Comparison of ENCODE assay signal across 27 mouse cellular contexts in genomic region chr2:140099971-140100370, GRCm38 (mm10). TPM values are rescaled to one million over a fixed set of nuclear protein-coding genes. Genes with fewer than 3 reads are reported as not detected.
A peak's percentile ranks its signal among the peaks of the same experiment; 100 is the strongest.
DNase-seq lines count a peak whose midpoint lies in the region; ATAC-seq lines count a peak whose summit lies in the region.
"Had no signal": no experiment of that assay in that cellular context is flagged by ENCODE, and none has a peak within 500 bp of the region (broad histone marks: within the 10 kb centered on the region; RNA-seq: fewer than 3 reads in every experiment).

No protein-coding gene starts in this region.

- H3K4me2 ChIP-seq in embryonic facial prominence, embryonic 14.5 days (ENCODE audit: low read depth, low read length): no peak overlapping the region
- no peak overlapping the region for H3K4me2 ChIP-seq in midbrain, embryonic 16.5 days (ENCODE audit: low read length)
- H3K4me2 ChIP-seq: embryonic facial prominence, embryonic 15.5 days; forebrain, embryonic 15.5 days; heart, embryonic 15.5 days; hindbrain, embryonic 15.5 days; limb, embryonic 15.5 days; midbrain, embryonic 11.5 days had no signal

- no peaks in the 10 kb centered on the region for H3K36me3 ChIP-seq in embryonic facial prominence, embryonic 14.5 days (ENCODE audit: control insufficient read depth, insufficient read depth, low read length)
- H3K36me3 ChIP-seq in embryonic facial prominence, embryonic 10.5 days (replicated peaks): no peaks in the 10 kb centered on the region
- H3K36me3 ChIP-seq in midbrain, embryonic 16.5 days (ENCODE audit: control insufficient read depth, insufficient read depth, low read length): no peaks in the 10 kb centered on the region
- H3K36me3 ChIP-seq: embryonic facial prominence, embryonic 15.5 days; forebrain, embryonic 15.5 days; G1E; heart, embryonic 15.5 days; hindbrain, embryonic 15.5 days; limb, embryonic 15.5 days had no signal

- H3K4me3 ChIP-seq in embryonic facial prominence, embryonic 14.5 days (ENCODE audit: low read depth, low read length): no peak overlapping the region
- H3K4me3 ChIP-seq in embryonic facial prominence, embryonic 10.5 days: no peak overlapping the region
- no peak overlapping the region for H3K4me3 ChIP-seq in midbrain, embryonic 16.5 days (ENCODE audit: low read depth, low read length)
- H3K4me3 ChIP-seq: embryonic facial prominence, embryonic 15.5 days; forebrain, embryonic 15.5 days; heart, embryonic 15.5 days; hindbrain, embryonic 15.5 days; limb, embryonic 15.5 days had no signal

- WGBS in embryonic facial prominence, embryonic 14.5 days: 74% methylated on average over 3 of the region's 3 CpGs
- whole genome bisulfite sequencing in embryonic facial prominence, embryonic 10.5 days: 90% methylated on average over 3 of the region's 3 CpGs
- 89% methylated on average over 3 of the region's 3 CpGs for WGBS in midbrain, embryonic 16.5 days

- no peaks in the 10 kb centered on the region for H3K9me3 ChIP-seq in embryonic facial prominence, embryonic 14.5 days (ENCODE audit: control insufficient read depth, low read length)
- H3K9me3 ChIP-seq in embryonic facial prominence, embryonic 10.5 days: no peaks in the 10 kb centered on the region
- no peaks in the 10 kb centered on the region for H3K9me3 ChIP-seq in midbrain, embryonic 16.5 days (replicated peaks; ENCODE audit: control insufficient read depth, low read length, poor library complexity, severe bottlenecking)
- H3K9me3 ChIP-seq: embryonic facial prominence, embryonic 15.5 days; forebrain, embryonic 15.5 days; heart, embryonic 15.5 days; hindbrain, embryonic 15.5 days; limb, embryonic 15.5 days had no signal

- H3K27ac ChIP-seq in embryonic facial prominence, embryonic 14.5 days (replicated peaks; ENCODE audit: low read depth, low read length): no peak overlapping the region
- H3K27ac ChIP-seq in embryonic facial prominence, embryonic 10.5 days (replicated peaks): no peak overlapping the region
- H3K27ac ChIP-seq in midbrain, embryonic 16.5 days (ENCODE audit: low read length): no peak overlapping the region
- H3K27ac ChIP-seq: embryonic facial prominence, embryonic 15.5 days; forebrain, embryonic 15.5 days; heart, embryonic 15.5 days; hindbrain, embryonic 15.5 days; limb, embryonic 15.5 days; stomach, postnatal 0 days had no signal

- DNase-seq in embryonic facial prominence, embryonic 14.5 days (ENCODE audit: low spot score): peak; percentile 12
- DNase-seq in embryonic facial prominence, embryonic 10.5 days (ENCODE audit: low spot score): no peak
- DNase-seq in 3134 (ENCODE audit: extremely low read depth, insufficient read length, low spot score): peak; percentile 56
- DNase-seq in adipocyte (ENCODE audit: low spot score): peak; percentile 74
- peak; percentile 28 for DNase-seq in lung, postnatal 25 days (ENCODE audit: low spot score)
- DNase-seq in kidney, adult 18-20 months: no peak
- no peak for DNase-seq in left cerebral cortex, adult 11 months (ENCODE audit: low spot score)
- DNase-seq: adrenal gland, postnatal 10 days; cerebellum, adult 18-20 months; cerebellum, postnatal 25 days; kidney, adult 9 months; kidney, postnatal 25 days; right cerebral cortex, postnatal 14 days had no signal

- no peaks in the 10 kb centered on the region for H3K4me1 ChIP-seq in embryonic facial prominence, embryonic 14.5 days (ENCODE audit: control insufficient read depth, insufficient read depth, low read length)
- H3K4me1 ChIP-seq in embryonic facial prominence, embryonic 10.5 days: no peaks in the 10 kb centered on the region
- H3K4me1 ChIP-seq in midbrain, embryonic 16.5 days (ENCODE audit: control insufficient read depth, insufficient read depth, low read length): no peaks in the 10 kb centered on the region
- H3K4me1 ChIP-seq: embryonic facial prominence, embryonic 15.5 days; forebrain, embryonic 15.5 days; heart, embryonic 15.5 days; hindbrain, embryonic 15.5 days; limb, embryonic 15.5 days had no signal

- ATAC-seq in embryonic facial prominence, embryonic 14.5 days (ENCODE audit: low read depth): no peak
- no peak for ATAC-seq in midbrain, embryonic 16.5 days
- ATAC-seq: forebrain, embryonic 15.5 days had no signal

- H3K27me3 ChIP-seq in embryonic facial prominence, embryonic 14.5 days (replicated peaks; ENCODE audit: control insufficient read depth, insufficient read depth, low read length): no peaks in the 10 kb centered on the region
- no peaks in the 10 kb centered on the region for H3K27me3 ChIP-seq in embryonic facial prominence, embryonic 10.5 days (replicated peaks; ENCODE audit: low read depth, poor library complexity, severe bottlenecking)
- H3K27me3 ChIP-seq in midbrain, embryonic 16.5 days (ENCODE audit: control insufficient read depth, insufficient read depth, low read depth, low read length): no peaks in the 10 kb centered on the region
- H3K27me3 ChIP-seq: embryonic facial prominence, embryonic 15.5 days; forebrain, embryonic 15.5 days; heart, embryonic 15.5 days; hindbrain, embryonic 15.5 days; limb, embryonic 15.5 days had no signal

- H3K9ac ChIP-seq in embryonic facial prominence, embryonic 14.5 days (ENCODE audit: low read depth, low read length): no peak overlapping the region
- H3K9ac ChIP-seq in midbrain, embryonic 16.5 days (ENCODE audit: low read depth, low read length): no peak overlapping the region
- H3K9ac ChIP-seq: embryonic facial prominence, embryonic 15.5 days; forebrain, embryonic 15.5 days; heart, embryonic 15.5 days; hindbrain, embryonic 15.5 days; limb, embryonic 15.5 days had no signal

RNA-seq across cellular contexts. Expression of gene Tasp1, which starts 33.4 kb away (rescaled TPM):
- polyA plus RNA-seq in embryonic facial prominence, embryonic 14.5 days (2014; fragmentation: Nextera tagmentation; extraction: Ambion mirVana): 19.9 and 24.4 TPM in 2 replicates
- 18.5 and 20.7 TPM in 2 replicates for polyA plus RNA-seq in embryonic facial prominence, embryonic 10.5 days (2016; fragmentation: Nextera tagmentation; extraction: Ambion mirVana)
- polyA plus RNA-seq in midbrain, embryonic 16.5 days (2015; fragmentation: Nextera tagmentation; extraction: Ambion mirVana): 22.4 and 24.4 TPM in 2 replicates

RNA-seq across cellular contexts. Expression of gene Gm17374, which starts 51.9 kb away (rescaled TPM):
- not detected in 2 replicates for polyA plus RNA-seq in embryonic facial prominence, embryonic 14.5 days (2014; fragmentation: Nextera tagmentation; extraction: Ambion mirVana)
- not detected in 2 replicates for polyA plus RNA-seq in embryonic facial prominence, embryonic 10.5 days (2016; fragmentation: Nextera tagmentation; extraction: Ambion mirVana)
- polyA plus RNA-seq in midbrain, embryonic 16.5 days (2015; fragmentation: Nextera tagmentation; extraction: Ambion mirVana): not detected in 2 replicates
- polyA plus RNA-seq: activated CD4-positive, CD25-positive, alpha-beta regulatory T cell, adult 4 months; embryonic facial prominence, embryonic 15.5 days; forebrain, embryonic 15.5 days; G1E; heart, embryonic 15.5 days; hindbrain, embryonic 15.5 days; intestine, embryonic 14.5 days; limb, embryonic 15.5 days; liver, embryonic 16.5 days; midbrain, embryonic 11.5 days; neural tube, embryonic 11.5 days; stomach, postnatal 0 days; thymus, postnatal 0 days had no signal

Comparison
In these comparisons a context has a peak if more than half of its experiments do, and no peak if none do; other contexts are left out.
1. DNase-seq: peak in embryonic facial prominence, embryonic 14.5 days (single experiment), 3134 (single experiment), adipocyte (single experiment) and lung, postnatal 25 days (single experiment); none in embryonic facial prominence, embryonic 10.5 days (single experiment), kidney, adult 18-20 months (single experiment) and left cerebral cortex, adult 11 months (single experiment).